Mouse (Mus musculus): ENCODE results near the gene Tnpo2. TPM values are rescaled to one million over a fixed set of nuclear protein-coding genes. Genes with fewer than 3 reads are reported as not detected.
"Not testable (repeated sequence)": the region's sequence is repeated elsewhere in the genome, so short reads cannot be mapped to it uniquely, and the experiment has no call there.

Gene Tnpo2
- polyA plus RNA-seq, 2 experiments from 2014 or later, result 15.0 to 30.1 TPM

DNA sequence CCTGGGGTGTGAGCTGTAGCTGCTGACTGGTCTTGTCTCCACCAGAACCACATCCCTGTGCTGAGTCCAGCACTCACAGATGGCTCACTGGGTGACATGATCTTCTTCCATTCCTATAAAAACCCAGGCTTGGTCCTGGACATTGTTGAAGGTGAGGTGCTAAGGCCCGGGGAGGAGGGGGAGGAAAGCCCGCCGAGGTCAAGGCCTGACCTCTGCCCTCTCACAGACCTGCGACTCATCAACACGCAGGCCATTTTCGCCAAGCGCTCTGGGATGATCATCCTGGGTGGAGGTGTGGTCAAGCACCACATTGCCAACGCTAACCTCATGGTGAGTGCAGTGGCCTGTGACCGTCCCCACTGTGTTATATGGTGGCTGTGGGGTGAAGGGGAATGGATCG is 37.5 kb downstream of the Tnpo2 start:
- no peak for ATAC-seq

- ATAC-seq, result no peak
These were observed 37.9 kb downstream of the Tnpo2 start for GRCm38 (mm10) chr8:85074617-85075016.

GRCm38 (mm10) chr8:85076001-85076400 is 39.3 kb downstream of the Tnpo2 start:
- ATAC-seq, result no peak

- ATAC-seq, result peak; percentile 68
These were observed 40.3 kb downstream of the Tnpo2 start for GRCm38 (mm10) chr8:85076993-85077392.

GRCm38 (mm10) chr8:85080214-85080531 is 43.5 kb downstream of the Tnpo2 start:
- ATAC-seq, result no peak

GRCm38 (mm10) chr8:85080532-85081215 is 44.0 kb downstream of the Tnpo2 start, which contains the start of gene Wdr83os:
Wdr83os (plus strand) TSS chr8:85080740.
- peak; percentile 18 for ATAC-seq

GRCm38 (mm10) chr8:85081216-85081555 is 44.5 kb downstream of the Tnpo2 start, which contains the start of gene Wdr83:
Wdr83 (minus strand) TSS chr8:85081306.
- ATAC-seq, result peak; percentile 14

GRCm38 (mm10) chr8:85082169-85082568 is 45.5 kb downstream of the Tnpo2 start:
- ATAC-seq, result not testable (repeated sequence)

GRCm38 (mm10) chr8:85083108-85083813 is 46.5 kb downstream of the Tnpo2 start, which contains the start of gene Man2b1:
Man2b1 (plus strand) TSS chr8:85083270.
- ATAC-seq, result peak; percentile 92

DNA sequence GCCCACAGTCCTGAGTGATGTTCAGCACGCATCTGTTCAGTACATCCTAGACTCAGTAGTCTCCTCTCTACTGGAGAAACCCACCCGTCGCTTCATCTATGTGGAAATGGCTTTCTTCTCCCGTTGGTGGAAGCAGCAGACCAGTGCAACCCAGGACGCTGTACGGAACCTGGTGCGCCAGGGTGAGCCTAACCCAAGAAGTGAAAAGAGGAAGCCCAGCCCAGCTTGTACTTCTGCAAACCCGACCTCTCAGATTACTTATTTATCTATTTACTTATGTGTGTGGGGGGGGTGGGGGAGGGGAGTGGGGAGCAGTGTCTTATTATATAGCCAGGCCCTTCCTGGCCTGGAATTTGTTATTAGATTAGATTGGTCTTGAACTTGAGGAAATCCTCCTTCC is 47.9 kb downstream of the Tnpo2 start:
- ATAC-seq, result no peak

DNA sequence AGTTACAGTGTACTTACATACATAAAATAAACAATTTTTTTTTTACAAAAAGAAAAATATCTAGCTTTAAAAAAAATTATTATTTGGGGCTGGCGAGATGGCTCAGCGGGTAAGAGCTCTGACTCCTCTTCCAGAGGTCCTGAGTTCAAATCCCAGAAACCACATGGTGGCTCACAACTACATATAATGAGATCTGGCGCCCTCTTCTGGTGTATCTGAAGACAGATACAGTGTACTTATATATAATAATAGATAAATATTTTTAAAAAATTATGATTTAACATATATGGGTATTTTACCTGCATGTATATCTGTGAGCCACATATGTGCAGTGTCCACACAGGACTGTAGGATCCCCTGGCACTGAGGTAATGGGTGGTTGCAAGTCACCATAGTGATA is 49.5 kb downstream of the Tnpo2 start:
- no peak for ATAC-seq

GRCm38 (mm10) chr8:85088771-85089170 is 52.1 kb downstream of the Tnpo2 start:
- no peak for ATAC-seq

DNA sequence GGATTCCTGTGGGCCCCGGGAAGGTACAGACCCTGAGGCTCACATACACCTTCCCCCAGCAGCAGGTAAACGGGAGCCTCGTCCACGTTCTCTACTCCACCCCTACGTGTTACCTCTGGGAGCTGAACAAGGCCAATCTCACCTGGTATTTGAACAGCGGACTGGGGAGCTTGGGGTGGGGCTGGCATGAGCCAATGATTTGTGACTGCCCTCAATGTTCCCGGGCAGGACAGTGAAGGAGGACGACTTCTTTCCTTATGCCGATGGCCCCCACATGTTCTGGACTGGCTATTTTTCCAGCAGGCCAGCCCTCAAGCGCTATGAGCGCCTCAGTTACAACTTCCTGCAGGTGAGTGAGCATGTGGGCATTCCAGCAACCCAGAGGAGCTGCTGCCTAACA is 54.1 kb downstream of the Tnpo2 start:
- ATAC-seq, result no peak

GRCm38 (mm10) chr8:85091526-85092090 is 54.9 kb downstream of the Tnpo2 start:
- no peak for ATAC-seq

- ATAC-seq, result no peak
These were observed 58.3 kb downstream of the Tnpo2 start for GRCm38 (mm10) chr8:85095051-85095450.

- ATAC-seq, result no peak
These were observed 58.9 kb downstream of the Tnpo2 start for GRCm38 (mm10) chr8:85095566-85095965.

DNA sequence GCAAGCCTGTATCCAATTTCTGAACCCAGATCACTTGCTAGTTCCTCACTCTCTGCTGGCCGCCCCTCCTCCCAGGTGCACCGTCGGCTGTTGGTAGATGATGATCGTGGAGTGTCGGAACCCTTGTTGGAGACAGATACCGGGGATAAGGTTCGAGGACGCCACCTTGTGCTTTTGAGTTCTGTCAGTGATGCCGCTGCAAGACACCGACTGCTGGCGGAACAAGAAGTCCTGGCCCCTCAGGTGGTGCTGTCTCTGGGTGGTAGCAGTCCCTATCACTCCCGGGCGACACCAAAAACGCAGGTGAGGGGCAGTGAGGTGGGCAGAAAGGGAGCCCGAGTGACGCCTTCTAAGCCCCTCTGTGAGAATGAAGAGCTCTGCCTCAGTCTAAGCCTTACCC is 59.5 kb downstream of the Tnpo2 start:
- no peak for ATAC-seq

DNA sequence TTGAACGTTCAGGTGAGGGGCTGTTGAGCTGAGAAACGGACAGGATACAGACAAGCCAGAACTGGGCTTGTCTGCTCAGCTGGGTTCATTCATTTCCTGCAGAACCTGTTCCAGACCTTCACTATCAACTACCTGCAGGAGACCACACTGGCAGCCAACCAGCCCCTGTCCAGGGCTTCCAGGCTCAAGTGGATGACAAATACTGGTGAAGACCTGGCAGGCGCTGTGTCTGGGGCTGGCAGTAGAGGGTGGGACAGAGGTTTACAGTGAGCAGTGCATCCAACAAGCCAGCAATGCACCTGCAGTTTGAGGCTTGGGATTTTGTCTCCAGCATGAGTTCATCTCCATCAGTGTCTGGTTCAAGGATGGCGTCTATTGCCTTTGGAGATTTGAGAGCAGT is 60.1 kb downstream of the Tnpo2 start:
- no peak for ATAC-seq

DNA sequence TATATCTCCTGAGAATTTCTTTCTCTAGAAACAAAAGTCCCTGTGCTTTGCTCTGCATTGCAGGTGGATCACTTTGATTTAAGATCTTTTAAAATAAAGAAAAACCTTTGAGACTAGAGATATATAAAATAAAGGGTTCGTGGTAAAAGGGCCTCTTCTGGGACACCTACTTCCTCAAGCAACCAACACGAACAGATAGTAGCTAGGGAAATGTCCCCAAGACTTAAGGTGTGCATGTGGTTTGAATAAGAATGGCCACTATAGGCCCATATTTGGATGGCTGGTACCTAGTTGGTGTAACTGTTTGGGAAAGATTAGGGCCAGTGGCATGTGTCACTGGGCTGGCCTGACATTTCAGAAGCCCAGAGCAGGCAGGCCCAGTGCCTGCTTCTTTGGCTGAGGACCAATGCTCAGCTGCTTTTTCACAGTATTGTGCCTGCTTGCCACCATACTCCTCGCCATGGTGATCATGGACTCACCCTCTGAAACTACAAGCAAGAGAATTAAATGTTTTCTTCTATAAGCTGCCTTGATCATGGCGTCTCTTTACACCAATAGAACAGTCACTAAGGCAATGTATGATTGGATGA is 63.5 kb downstream of the Tnpo2 start:
- ATAC-seq, result no peak
